Mouse (Mus musculus): ENCODE measurements around the gene Tmem238l.

The Tmem238l gene

DNA sequence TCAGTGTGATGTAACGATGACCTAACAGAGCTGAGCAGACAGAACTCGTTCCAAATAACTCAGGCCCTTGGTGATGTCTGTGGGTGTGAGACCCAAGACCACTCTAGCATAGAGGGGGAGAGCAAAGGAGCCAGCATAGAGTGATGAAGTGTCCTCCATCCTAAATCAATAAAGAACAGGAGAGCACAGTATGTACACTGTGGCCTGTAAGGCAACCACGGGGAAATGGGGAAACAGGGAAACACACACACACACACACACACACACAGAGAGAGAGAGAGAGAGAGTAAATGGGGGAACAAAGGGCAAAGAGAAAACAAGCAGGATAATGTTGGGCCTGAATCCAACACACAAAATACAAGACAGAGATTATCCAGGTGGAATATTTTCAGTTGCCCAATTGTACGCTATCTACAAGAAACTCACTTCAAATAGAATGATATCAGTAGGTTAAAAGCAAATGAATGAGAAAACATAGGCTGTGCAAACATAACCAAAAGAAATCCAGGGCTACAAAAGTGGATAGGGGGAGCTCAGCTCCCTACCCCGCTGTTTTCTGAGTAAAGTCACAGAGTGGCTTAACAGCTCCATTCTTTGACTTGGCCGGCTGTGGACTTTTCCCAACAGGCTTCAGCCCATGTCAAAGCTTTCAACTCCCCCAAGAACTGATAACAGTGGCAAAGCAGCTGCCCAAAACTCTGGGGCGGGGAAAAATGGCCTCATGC lies 19.3 kb downstream of the Tmem238l start:
- no peak for DNase-seq (ENCODE audit: low spot score)

DNA sequence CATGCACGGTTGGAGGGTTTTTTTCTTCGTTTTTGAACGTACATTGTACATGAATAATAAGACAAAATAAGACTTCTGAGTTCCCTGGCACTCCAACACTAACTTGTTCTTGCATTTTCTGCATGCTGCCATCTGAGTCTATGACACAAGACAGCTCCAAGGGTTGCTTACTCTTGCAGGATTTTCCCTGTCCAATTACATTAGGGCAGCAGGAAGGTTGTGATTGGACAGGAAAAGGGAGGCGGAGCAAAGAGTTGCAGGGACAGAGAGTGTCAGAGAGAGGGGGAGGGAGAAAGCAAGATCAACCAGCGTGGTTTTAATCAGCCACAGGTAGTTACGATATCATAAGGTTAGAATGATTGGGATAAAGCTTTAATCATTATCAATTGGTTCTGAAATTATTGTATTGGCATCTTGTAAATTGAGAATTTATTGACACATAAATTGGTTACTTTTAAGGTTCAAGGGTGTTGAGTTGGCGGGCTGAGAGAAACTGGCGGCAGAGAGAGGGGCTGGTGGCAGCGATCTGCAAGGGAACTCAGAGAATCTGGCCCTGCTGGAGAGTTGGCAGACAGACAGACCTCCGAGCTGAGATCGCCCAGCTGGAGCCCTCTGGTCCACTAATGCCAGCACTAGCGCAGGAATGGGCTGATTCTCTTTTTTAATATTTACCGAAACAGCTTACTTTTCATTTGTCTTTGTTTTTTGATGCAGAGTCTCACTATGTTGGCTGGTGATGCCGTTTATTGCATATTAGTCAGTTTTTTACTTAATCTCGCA lies 25.1 kb downstream of the Tmem238l start:
- DNase-seq (ENCODE audit: low spot score), result peak; percentile 6

DNA sequence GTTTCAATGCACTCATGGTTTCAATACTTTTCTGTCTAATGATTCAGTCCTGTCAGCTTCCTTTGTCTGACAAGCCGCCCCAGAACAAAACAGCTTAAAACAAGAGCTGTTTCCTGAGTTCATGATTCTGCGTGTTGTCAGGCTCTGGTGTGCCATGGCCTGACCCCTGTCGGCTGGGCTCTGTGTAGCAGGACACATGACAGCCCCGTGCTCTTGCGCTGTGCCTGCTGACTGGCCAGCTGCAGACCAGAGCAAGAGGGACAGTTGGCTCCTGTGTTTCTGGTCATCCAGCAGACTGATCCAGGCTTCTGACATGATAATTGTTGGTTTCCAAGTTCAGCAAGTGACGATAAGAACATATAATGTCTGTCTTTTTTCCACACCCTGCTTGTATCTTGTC lies 26.4 kb downstream of the Tmem238l start:
- DNase-seq (ENCODE audit: low spot score), result peak; percentile 73

DNA sequence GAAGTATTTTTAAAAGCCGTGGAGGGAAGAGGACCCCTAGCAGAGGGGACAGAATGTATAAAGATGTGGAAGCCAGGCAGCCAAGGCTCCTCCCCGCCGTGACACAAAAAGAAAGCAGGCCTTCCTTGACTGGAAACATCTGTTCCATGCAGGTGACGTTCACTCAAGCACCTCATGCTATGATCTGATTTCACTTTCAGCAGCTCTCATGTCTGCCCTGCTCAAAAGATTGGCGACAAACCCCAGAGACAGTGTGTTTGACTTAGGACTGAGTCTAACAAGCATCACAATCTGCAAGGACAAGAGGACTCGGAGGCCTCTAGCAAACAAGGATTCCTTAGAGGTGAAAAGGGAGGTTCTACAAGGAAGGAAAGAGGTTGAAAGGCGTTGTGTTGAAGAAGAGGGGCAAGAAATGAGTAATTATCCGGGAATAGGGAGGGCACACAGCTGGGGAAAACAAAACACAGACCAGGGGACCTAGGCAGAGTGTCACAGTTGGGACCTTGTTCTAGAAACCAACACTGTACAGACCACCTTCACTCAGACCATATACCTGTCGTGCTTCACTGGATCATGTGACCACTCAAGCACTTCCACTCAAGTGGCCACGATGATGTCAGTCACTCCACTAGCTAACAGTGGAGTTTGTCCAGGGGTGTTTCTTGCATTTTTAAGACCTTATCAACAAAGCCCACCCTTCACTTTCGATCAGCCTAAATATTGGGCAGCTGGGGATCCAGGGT lies 27.2 kb downstream of the Tmem238l start:
- DNase-seq (ENCODE audit: low spot score), result peak; percentile 27

DNA sequence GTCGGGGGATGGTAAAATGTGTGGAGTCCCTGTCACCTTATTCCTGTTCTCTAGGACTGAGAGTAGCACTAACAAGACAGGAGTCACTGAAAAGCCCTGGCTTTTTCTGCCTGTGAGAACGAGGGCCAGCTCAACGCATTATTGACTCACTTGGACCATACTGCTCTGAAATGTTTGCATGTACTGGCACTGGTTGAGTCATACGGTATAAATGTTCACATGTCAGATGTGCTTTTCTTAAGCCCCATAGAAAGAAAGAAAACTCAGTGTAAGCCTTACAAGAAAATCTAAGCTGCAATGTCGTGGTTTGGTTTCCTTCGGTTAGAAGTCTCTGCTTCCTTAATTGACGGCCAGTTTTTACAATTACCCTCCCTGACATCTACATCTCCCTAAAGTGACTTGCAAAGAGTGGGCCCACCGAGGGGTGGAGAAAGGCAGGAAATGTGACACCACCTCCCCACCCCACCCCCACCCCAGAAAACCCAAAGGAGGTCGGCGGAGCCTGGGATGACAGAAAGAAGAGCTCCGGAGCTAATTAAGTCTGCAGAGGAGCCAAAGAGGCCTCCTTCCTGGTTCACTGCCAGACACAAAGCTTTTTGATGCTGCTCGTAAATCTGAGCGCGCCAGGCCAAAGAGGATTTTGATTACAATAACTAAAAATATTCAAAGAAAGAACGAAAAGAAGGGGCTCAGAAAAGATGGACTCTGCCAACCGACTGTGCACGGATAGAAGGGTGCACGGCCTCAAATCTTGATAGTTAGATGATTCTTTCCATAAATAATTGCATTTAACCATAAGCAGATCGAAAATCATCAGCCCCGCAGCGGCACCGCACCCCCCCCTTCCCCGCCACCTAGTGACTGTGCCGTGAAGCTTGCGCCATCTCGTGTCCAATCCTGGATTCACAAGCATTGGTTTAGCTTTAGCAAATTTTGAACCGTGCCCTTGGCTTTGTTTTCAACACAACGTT lies 28.0 kb downstream of the Tmem238l start:
- DNase-seq (ENCODE audit: low spot score), result peak; percentile 91

DNA sequence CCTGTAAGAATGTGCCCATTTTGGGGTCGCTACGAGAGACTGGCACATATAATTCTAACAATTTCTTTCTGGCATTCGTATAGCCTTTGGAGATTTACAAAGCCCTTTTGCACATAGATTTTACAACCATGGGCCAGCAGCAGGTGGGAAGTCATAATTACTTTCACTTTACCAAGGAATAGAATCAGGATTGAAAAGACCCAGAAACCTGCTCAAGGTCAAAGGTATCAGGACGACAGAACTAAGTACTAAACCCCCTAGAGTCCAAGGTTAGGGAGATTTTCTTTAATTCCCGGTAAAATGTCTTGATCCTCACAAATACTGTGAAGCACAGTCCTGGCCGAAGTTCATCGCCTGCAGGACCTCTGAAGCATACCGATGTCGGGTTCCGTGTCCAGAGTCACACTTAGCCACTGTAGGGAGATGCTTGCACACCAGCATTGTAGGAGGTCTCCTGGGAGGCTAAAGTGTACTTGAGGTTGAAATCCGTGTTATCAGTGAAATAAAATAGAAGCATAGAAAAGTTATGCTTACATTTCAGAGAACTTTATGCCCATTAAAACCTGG lies 28.8 kb downstream of the Tmem238l start:
- DNase-seq (ENCODE audit: low spot score), result no peak

DNA sequence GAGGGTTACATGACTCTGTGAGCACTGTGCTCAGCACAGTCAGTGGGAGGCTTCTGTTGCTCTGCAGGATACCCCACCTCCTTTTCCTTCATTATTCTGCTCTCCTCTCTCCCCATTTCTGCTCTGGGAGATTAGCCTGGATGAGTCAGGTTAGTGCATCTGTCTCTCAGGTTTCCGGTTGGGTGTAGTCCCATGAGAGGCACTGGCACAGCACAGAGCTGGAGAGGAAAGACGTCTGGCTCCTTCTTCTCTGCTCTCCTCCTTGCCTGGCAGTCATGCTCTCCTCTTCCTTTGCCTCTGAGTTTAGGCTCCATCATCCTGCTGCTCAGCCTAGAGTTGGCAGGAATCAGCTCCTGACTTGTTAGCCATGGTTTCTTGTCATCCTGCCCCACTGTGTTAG lies 35.7 kb downstream of the Tmem238l start:
- DNase-seq (ENCODE audit: low spot score), result no peak

DNA sequence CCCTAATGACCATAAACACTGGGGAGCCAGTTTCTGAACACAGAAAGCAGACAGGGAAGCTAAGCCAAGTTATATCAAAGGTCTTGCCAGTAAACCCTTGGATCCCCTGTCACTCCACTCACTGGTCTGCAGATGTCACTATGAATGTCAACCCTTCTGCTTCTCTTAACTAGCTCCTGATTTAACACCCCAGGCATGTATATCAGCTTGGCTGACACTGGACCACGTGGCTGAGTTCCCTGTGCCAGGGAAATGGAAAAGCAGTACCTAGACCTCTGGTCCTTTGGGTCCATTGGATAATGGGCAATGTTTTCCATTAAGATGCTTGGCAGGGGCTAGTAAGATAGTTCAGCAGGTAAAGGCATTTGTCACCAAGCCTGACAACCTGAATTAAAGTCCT lies 37.2 kb downstream of the Tmem238l start:
- no peak for DNase-seq (ENCODE audit: low spot score)

DNA sequence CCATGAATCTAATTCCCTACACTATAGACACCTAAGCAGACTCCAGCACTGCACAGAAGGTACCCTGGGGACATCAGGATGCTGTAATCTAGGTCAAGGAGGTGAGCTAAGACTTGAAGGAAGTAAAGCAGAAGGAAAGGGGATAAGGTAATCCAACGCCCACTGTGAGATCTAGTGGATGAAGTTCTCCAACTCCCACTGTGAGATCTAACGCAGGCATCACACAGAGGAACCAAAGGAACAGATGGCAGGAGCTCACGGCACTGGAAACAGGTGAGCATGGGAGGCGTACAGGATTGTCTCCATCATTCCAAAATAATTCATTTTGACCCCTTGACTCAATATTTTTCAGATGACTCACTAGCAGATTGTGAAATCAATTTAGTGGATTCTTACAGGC lies 40.0 kb downstream of the Tmem238l start:
- DNase-seq (ENCODE audit: low spot score), result no peak

DNA sequence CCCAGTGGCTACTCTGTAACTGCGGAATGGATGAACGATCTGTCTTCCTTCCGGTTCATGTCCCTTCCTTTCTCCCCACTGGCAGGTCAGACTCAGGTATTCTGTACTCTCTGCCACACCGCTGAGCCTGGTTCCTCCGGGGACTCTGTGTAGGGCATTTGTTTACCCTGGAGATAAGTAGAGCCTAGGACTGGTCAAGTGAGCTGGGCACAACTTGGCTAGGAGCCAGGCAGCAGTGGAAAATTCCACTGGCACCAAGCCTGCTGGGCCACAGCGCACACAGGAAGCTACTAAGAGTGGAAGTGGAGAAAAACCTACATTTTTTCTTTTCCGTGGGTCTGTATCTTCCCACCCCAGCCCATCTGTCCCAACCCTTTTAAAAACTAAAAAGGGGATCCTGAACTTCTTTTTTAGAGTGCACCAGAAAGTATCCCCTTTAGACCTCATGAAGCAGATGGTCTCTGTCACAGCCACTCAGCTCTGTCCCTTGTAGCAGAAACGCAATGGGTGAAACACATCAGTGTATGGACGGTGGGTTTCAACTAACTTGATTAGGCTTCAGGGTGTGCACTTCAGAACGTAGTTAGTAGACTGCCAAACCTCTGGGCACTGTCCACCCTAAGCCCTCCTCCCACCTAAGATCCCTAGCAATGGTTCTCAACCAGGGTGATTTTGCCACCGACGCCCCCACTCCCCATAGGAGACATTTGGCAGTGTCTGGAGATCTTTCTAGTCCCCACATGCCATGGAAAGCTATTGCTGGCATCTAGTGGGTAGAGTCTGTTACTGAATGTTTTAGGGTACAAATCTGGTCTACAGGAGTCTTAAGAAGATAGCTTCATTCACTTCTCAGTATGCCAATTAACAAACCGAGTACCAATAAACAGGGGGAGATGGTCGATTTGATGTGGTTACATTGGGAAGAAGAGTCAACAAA lies 42.3 kb downstream of the Tmem238l start:
- DNase-seq (ENCODE audit: low spot score), result no peak

DNA sequence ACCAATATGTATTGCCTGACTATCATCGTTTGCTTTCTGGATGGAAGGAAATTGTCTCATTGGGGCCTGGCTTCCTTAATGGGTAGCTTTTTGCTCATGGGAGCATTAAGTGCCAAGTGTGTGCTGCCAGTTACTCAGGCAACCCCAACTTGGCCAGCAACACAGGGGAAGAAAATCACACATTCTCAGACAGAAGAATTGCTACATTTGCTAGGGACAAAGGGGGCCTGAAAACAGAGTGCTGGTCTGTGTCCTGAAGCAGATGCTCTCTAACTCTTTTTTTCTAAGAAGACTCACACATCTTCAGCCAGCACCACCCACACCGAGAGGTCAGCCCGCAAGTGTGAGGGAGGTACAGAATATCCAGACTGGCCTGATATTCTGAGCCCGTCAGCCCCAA lies 44.2 kb downstream of the Tmem238l start:
- no peak for DNase-seq (ENCODE audit: low spot score)

DNA sequence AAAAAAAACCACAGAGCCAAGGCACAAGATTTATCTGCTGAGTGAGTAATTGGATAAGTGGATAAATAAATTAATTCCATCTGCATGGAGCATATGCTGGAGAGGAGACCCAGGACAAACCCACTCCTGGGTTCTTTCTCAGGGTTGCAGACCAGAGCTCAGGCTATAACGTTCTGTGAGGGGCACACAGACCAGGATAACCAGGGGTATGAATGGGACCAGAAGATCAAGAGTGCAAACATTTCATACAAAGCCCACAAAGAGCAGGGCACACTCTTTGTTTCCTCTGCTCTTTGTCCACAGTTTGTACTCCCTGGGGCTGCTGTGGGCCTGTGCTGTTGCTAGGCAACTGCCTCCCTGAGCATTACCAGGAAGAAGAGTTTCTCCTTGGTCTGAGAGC lies 45.3 kb downstream of the Tmem238l start:
- DNase-seq (ENCODE audit: low spot score), result peak; percentile 65

DNA sequence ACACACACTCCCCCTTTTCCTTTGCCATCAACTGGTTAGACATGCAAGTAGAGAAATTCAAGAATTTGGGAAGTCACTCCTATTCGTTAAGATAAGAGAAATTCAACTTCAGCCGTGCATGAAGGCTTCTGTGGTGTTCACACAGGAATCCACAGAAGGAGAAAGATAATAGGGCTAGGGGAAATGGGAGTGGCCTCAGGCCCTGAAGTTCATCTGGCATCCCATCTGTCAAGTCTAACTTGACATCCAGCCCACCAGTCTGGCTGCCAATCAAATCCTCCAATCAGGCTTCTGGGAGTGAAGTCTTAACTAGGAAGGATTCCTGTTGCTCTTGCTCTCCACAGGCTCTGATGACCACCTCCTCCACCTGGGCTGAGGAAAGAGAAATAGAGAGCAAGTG lies 46.5 kb downstream of the Tmem238l start:
- no peak for DNase-seq (ENCODE audit: low spot score)

DNA sequence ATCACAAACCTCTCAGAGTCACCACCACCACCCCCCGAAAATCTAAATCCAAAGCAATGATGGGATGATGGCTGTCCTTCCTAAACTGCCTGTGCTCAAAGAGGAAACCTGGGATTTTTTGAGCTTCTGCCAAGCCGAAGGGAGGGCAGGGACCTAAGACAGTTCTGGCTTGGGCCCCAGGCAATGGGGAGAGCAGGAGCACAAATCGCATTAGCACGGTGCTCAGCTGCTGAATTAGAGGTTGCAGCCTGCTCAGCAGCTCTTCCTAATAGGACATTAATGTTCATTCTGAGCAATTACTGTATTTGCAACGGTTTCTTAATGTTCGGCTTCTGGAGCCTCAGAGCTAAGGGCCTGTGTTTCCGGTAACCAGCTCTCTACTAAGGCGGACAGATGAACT lies 51.5 kb downstream of the Tmem238l start:
- no peak for DNase-seq (ENCODE audit: low spot score)

DNA sequence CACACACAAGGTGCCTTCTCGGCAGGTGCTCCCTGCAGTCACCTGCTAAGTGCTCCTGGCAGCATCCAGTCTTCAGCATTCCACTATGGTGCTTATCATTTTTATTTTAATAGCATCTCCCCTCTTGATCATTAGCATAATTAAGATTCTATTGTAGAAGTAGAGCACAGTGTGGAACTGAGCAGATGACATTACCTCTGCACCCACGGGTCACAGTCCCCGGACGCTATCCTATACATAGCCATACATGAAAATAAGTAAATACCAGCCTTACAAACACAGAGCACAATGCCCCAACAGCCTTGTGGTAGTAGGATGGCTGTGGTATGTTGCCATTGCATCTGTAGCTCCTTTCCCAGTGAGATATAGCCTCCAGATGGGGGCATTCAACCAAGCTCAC lies 52.1 kb downstream of the Tmem238l start:
- DNase-seq (ENCODE audit: low spot score), result no peak

DNA sequence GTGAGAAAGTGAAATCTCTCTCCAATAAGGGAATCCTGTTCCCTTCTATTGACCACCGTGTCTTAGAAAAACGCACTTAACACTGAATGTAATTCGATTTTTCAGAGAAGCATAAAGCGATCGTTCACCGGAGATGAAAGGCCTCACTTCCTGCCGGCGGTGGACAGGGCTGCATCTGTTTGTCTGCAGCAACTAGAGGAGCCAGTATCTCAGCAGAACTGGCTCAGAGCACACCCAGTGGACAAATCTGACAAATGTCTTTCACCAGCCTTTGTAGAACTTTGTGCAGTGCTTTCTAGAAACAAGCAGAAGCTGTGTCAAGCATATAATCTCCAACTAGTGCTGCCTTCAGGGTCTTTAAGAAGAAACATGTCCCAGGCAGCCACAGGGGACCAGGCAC lies 54.0 kb downstream of the Tmem238l start:
- peak; percentile 75 for DNase-seq (ENCODE audit: low spot score)

DNA sequence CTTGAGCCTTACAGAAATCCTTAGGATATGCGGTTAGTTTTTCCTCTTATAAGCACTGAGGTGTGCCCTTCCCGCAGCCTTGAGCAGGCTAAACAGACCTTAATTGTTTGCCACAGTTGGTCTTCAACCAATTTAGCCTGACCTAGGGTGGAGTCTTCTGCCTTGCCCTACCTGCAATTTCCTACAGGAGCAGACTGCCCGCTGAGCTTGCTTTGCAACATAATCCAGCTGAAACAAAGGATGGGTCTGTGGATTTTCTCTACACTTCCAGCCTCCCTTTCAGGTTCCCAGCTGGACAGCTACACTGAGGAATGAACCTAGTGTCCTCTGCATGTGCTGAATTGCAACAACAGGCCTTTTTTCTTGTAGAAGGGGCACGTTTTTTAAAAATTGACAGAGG lies 55.2 kb downstream of the Tmem238l start:
- DNase-seq (ENCODE audit: low spot score), result no peak
